Mouse (Mus musculus): ENCODE results near the gene Itih5.

Gene Itih5

DNA sequence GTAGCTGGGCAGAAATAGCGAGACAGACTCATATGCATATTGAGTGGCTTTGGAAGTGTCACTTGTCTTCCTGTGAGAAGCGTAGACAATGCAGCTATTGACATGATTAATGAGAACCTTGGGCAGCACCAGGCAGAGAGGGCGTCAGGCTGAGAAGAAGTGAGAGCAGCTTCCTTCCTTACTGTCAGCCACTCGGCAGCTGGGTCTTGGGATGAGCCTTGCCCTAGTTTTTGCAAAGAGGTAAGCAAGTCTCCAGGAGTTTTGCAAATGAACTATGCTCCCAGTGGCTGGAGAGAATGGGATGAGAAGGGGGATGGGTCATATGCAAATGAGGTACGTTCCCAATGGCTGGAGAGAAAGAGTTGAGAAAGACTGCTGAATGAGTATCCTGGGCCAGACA lies 109.4 kb downstream of the Itih5 start:
- no peak for ATAC-seq (ENCODE audit: low TSS enrichment)

DNA sequence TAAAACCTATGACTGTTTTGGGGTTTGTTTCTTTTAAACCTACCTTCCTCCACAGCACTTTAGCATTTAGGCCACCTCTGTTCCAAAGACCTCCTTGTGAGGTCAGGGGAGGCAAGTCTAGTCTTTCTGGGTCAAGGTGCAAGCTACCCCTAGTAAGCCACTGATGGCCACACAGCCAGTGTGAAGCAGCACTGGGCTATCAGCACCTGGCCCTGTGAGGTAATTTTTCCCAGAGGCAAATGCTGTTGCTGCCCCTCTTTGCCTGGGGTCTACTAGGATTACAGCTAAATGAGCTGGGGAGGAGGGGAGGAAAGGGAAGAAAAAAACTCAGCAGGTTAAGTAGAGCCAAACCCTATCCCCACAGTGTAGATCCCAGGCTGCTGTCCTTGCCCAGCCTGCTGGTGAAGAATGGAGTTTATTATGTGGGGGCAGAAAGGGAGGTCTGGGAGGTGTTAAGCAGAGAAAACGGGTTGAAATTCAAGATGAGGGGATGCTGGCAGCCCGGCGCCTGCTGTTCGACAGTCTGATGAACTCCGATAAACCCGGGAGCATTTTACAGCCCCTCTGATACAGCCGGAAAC lies 110.6 kb downstream of the Itih5 start:
- ATAC-seq (ENCODE audit: low TSS enrichment): no peak

DNA sequence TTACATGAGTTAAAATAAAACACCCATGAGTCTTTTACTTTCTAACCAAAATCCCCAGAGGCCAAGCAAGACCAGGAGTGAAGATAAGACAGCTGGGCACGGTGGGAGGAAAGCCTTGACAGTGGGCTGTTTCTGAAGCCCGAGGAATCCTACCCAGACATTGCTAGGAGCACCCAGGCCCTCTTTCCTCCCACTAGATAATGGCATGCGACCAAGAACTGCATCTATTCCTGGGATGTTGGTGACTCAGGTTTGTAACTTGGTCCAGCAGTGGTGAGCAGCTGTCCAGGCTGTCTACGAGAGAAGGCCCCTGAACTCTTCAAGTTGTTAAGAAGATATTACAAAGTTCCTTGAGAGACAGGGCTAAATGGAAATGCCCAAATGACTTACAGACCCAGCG lies 112.5 kb downstream of the Itih5 start:
- ATAC-seq (ENCODE audit: low TSS enrichment): peak; percentile 44

DNA sequence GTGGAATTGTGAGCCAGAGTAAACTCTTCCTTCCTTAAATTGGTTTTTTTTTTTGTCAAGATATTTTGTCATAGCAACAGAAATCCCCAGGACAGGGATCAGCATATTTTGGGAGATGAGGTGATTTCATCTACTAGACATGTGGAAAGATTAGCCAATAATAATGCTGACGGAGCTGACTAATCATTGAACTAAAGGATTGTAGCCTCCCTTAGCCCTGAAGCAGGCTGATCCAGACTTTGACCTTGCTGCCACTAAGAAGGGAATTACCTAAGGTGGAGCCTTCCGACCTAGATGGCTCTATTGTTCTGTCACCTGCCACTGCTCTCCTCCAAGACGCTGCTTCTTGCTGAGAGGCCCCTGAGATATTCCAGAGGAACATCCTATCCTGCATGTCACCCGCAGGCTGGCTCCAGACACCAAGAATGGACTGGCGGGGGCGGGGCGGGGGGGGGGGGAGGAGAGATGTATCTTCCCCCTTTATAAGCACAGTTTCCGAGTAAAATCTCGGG lies 119.3 kb downstream of the Itih5 start:
- ATAC-seq (ENCODE audit: low TSS enrichment): no peak

DNA sequence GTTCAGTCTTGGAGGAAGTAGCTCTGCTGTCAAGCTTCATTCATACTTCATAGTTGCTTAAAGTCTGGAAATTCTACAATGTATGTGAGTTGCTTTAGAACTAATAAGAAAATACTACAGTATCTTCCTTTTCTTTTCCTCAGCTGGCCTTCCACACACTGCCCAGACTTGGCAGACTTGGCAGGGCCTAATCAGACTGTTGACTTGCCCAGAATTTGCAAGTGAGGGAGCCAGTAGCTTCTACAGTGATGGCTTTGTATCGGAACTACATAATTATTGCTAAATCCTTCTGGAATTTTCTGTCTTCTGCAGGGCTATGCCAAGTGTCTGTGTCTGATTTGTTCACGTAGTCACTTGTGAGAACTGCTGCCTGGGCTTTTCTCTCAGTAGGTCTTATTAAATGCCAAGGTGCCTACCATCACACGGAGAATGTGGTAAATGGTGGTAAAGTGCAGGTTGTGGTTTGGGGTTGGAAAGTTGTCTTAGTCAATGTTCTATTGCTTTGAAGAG lies 120.2 kb downstream of the Itih5 start:
- no peak for ATAC-seq (ENCODE audit: low TSS enrichment)

DNA sequence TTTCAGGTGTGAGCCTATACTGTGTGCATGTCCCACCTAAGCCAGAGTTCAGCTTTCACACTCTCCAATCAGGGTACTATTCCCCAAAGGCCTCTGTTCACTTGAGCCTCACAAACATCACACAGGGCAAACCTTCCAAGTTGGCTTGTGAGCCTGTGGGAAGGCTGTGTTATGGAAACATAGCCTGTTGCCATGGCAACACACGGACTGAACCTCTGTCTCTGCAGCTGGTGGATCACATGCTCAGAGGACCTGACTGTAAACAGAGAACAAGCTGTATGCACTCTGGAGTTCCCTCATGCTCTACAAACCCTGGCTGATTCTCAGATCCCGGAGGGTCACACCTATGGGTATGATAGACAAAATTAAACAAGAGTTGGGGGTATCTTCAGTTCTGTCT lies 122.8 kb downstream of the Itih5 start:
- peak; percentile 92 for ATAC-seq (ENCODE audit: low TSS enrichment)

DNA sequence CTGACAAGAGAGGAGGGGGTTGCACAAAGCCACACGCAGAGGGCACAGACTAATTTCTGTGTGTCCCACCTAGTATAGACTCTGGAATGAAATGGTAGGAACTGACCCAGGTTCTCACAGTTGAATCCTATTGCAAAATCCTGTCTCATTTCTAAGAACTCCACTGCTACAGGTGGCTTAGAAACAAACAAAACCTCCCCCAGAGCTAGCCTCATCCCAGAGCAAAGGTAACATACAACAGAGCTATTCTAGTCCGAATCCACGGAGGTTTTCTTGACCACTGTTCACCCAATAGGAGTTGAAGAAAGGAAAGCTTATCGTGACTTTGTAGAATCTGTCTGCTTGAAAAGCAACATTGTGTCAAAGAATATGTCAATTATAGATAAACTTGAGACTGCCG lies 130.3 kb downstream of the Itih5 start:
- ATAC-seq (ENCODE audit: low TSS enrichment): no peak

DNA sequence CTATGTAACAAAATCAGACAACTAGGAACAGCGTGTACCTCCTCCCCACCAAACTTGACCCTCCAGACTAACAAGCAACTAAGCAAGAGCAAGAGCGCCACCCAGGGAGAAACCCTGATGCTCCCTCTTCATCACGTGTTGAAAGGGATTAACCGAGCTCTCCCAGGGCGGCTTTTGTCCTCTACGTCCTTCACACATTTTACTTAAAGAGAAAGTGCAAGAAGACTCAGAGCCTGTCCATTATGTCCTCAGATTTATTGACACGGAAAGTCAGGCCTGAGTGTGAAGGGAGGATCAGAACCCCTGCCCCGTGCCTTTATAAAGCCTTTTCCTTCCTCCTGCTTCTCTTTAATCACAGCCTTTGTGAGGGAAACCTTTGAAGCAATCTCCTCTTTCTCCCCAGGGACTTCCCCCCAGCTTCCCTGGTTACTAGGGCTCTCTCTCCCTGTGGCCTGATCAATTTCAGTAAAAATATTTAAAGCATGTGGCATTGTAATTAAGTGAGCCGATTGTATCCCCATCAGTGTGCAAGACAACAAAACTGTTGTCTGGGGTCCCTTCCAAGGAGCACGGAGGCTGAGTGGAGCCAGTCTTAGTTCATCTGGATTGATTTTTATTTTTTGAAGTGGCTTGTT lies 131.4 kb downstream of the Itih5 start:
- ATAC-seq (ENCODE audit: low TSS enrichment): peak; percentile 38; the same call in 1 of the 2 replicates

DNA sequence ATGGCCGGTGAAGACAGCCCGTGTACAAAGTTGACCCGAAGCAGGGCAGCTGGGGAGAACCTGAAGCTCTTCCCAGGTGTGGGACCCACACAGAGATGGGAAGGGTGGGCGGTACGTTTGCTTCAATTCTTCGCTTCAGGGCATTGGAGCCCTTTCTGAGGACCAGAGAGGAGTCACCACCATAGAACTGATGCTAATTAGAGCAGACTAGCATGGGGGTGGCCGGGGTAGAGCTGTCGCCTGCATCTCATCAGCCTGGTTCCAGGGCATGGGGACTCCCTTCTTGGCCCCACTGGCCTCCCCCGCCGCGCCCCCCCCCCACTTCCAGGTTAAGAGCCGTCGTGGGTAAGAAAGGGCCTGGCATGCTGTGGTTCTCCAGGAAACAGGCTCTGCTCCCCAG lies 132.6 kb downstream of the Itih5 start:
- ATAC-seq (ENCODE audit: low TSS enrichment): no peak

DNA sequence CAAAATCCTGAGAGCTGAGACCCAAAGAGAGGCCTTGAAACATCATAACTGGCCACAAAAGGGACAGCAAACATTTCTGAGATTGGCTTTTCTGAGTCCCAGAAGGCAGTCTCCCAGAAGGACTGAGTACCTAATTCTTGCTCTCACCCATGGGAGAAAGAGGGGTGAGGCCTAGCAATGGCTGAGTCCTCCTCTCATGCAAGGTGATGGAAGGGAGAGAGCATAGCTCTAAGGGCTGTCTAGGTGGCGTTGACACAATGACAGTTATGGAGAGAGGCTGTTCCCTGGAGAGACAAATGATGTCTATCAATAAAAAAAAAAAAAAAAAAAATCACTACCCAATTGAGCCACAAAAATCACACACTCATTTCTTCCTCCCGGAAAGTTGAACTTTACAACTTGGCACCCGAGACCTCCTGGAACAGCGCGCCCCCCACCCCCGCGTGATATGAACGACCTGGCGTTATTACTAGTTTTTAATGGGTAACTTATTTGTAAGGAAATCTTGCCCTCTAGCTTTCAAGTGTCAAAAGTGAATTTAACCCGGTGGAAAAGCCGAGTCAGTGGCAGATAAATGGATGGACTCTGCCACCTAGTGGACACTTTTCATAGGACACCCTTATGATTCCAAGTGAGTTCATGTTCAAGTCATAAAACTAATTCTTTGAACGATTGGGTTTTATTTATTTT lies 134.9 kb downstream of the Itih5 start:
- ATAC-seq (ENCODE audit: low TSS enrichment): peak; percentile 77

DNA sequence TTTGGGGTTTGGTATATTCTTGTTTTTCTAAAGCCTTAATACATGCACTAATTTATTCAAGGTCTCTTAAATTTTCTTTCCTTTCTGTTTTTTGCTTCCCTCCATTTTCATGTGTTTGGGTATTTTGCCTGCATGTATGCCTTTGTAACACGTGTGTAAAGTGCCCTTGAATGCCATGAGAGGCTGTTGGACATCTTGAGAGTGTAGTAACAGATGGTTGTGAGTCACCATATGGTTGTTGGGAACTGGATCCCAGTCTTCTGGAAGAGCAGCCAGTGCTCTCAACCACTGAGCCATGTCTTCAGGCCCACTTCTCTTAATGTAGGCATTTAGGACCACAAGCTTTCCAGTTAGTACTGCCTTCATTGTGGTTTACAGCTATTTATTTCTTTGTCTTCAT lies 135.5 kb downstream of the Itih5 start:
- ATAC-seq (ENCODE audit: low TSS enrichment): no peak

DNA sequence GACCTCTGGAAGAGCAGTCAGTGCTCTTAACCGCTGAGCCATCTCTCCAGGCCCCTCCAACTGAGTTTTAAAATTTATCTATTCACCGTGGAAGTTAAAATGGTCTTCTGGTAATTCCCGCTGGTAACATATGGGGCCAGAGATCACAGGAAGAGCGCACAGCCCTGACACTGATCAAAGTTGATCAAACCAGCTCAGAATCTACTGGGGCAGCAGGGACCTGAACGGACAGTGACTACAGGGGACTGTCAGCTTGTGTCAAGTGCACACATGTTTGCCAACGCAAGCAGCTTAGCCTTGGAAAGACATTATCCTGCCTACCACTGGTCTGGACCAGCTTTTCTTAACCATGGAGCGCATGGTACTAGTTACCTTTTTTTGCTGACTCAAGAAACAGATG lies 136.7 kb downstream of the Itih5 start:
- ATAC-seq (ENCODE audit: low TSS enrichment): no peak

DNA sequence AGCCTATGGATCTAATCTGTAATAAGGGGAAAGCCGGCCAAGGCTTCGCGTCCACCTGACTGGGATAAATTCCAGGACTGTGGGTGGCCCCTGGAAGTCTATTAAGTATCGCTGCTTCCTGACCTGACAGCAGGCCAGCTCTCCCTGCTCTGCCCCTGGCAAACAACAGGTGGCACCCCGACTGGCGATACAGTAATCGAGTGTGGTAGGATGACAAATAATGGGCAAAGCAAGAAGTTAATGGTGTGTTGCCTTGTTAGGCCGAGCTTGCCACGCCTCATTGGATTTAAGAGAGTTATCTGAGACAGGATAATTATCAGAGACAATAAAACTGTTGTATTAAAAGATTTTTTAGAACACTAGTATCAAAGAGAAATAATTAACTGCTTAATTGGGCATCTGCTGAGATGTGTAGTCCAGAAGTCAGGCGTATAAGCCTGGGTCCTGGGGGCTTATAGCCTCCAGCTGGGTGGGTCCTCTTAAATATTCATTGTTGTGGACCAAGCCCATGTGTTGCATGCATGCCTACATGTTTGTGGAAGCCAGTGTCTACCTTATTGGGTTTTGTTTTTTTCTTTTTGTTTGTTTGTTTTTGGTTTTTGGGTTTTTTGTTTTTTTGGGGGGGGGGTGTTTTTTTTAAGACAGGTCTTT lies 140.3 kb downstream of the Itih5 start:
- no peak for ATAC-seq (ENCODE audit: low TSS enrichment)

DNA sequence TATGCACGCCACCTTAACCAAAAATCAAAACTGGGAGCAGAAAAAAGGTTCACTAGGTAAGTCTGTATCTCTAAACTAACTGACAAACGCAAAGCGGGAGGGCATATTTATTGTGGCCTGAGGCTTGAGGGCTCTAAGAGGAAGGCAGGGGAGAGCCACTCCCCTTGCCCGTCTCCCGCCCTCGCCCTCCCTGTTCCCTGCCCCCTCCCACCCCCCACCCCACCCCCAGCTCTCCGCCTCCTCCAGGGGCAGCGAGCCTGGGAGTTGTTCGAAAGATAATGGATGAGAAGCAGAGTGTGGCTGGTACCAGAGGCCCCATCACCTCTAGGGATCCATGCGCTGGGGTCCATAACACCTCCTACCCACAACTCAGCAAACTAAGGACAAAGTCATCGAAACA lies 142.5 kb downstream of the Itih5 start:
- ATAC-seq (ENCODE audit: low TSS enrichment): no peak

DNA sequence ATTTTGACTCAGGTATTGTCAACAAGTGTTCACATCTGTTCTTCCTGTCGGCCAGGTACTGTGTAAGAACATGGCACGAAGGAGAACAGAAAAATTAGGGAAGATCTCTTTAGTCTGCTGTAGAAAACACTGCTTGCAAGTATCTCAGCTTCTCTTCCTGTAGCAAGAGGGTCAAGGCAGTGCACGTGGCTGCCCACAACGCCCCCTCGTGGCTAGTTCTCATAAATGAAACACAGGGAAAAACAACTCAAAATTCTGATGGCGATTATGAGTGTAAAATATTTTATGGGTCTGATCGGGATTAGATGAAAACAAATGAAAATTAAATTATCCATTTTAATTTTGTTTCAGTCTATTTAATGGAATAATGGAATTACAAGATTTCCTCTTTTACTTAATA lies 146.9 kb downstream of the Itih5 start:
- no peak for ATAC-seq (ENCODE audit: low TSS enrichment)

DNA sequence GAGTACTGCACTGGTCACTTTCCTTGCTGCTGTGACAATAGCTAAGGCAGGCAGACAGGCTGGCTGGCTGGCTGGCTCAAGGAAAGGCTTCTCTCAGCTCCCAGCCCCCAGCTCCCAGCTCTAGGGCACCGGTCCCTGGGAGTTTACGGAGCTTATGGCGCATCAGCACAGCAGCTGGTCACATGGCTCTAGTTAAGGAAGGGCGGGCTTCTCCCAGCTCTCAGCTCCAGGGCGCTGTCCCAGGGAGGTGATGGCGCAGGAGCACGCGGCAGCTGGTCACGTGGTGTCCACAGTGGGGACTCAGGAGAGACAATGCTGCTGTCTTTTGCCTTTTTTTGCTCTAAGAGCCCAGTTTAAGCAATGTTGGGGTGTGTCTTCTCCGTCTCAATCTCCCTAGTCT lies 147.4 kb downstream of the Itih5 start:
- peak; percentile 57; the same call in 1 of the 2 replicates for ATAC-seq (ENCODE audit: low TSS enrichment)

DNA sequence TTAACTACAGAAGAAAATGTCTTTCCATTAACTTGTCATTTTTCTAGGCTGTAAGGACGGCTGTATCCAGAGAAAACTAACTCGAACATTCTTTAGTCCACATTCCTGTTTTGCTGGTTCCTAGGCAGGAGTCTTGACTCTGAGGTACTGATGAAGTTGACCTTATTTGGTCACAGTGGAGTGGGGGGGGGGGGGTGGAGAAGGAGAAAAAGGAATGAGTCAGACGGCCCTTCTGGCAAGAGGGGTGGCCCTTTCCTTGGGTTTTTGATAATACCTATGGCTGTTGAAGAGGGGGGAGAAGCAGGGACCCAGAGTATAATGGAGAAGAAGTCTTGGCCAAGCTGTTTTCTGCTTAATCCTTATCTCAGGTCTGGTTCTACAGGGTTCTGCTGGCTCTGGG lies 148.0 kb downstream of the Itih5 start:
- no peak for ATAC-seq (ENCODE audit: low TSS enrichment)

DNA sequence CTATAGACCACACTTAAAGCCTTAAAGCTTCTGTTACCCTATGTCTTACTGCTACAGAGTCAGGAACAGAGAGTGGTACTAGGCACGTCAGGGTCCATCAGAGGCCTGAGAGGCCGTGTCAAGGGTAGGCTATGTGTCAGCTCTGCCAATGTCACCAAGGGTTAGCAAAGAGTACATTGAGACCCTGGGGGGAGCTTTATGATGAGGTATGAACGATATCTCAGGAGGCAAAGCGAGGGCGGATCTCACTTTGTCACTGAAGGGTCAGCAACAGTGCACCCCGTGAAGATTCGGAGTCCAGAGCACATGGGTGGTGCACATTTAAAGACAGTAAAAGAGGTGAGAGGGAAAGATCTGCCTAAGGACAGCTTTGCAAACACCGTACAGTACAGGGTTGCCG lies 148.6 kb downstream of the Itih5 start:
- ATAC-seq (ENCODE audit: low TSS enrichment): no peak

DNA sequence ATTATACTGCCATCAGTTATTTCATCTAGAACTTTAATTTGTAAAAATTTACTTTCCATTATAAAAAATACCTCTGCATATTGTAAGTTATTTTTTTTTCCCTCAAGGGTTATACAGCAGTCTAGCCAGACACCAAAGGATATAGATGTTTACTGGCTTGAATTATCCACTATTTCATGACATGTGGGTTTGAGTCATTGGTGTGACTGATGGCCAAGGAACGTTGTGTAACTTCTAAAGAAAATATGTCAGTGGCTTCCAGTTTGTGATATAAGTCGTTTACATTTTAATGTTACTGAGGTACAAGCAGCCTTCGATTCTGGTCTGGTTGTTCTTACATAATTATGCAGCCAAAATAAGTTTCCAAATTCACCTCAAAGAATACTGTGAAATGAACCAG lies 151.5 kb downstream of the Itih5 start:
- no peak for ATAC-seq (ENCODE audit: low TSS enrichment)

All from frontal cortex, adult (tissue).